Mouse (Mus musculus) heart, postnatal 0 days (tissue): ENCODE measurements around the gene Prkag2. TPM values are rescaled to one million over a fixed set of nuclear protein-coding genes. Genes with fewer than 3 reads are reported as not detected.

ENCODE experiments used
- ATAC-seq: fragments of 200-750 bp; cut with Nextera tagmentation; 2 replicates; pipeline ENCODE4 v1.8.0; 2017; ENCODE audit warnings: low read depth, moderate number of reproducible peaks, moderate library complexity; ENCODE audit not compliant: insufficient read depth
- DNase-seq: peaks from one replicate; pipeline ENCODE4 v3.0.0-alpha.2; 2016; ENCODE audit warnings: low spot score
- H3K27ac ChIP-seq: fragments of 300-500 bp; sonication (generic); 2 replicates; pipeline ENCODE4 v1.5.1; 2014; ENCODE audit warnings: low read depth, mild to moderate bottlenecking
- H3K27me3 ChIP-seq: fragments of 300-500 bp; sonication (generic); 2 replicates; pipeline ENCODE4 v1.6.1; 2014; ENCODE audit warnings: low read length, mixed read lengths; ENCODE audit not compliant: control insufficient read depth, insufficient read depth
- H3K36me3 ChIP-seq: fragments of 300-500 bp; sonication (generic); replicated peaks from 2 replicates; pipeline ENCODE4 v1.6.1; 2014; ENCODE audit warnings: low read length, mixed read lengths; ENCODE audit not compliant: control insufficient read depth, insufficient read depth
- H3K4me1 ChIP-seq: fragments of 300-500 bp; sonication (generic); 2 replicates; pipeline ENCODE4 v1.6.1; 2014; ENCODE audit warnings: antibody characterized with exemption; ENCODE audit not compliant: control insufficient read depth, insufficient read depth
- H3K4me2 ChIP-seq: fragments of 300-500 bp; sonication (generic); 2 replicates; pipeline ENCODE4 v1.6.1; 2014; ENCODE audit warnings: low read depth, mild to moderate bottlenecking, low read length, moderate library complexity
- H3K4me3 ChIP-seq: fragments of 300-500 bp; sonication (generic); 2 replicates; pipeline ENCODE4 v1.5.1; 2014; ENCODE audit warnings: low read depth, low read length
- H3K9ac ChIP-seq: fragments of 300-500 bp; sonication (generic); replicated peaks from 2 replicates; pipeline ENCODE4 v1.6.1; 2014; ENCODE audit warnings: low read depth, low read length, mixed read lengths
- H3K9me3 ChIP-seq: fragments of 300-500 bp; sonication (generic); replicated peaks from 2 replicates; pipeline ENCODE4 v1.6.1; 2016; ENCODE audit warnings: low read length; ENCODE audit not compliant: control insufficient read depth
- CTCF ChIP-seq: IDR thresholded peaks from 2 replicates; pipeline ENCODE4 v1.5.1; 2016; ENCODE audit warnings: antibody characterized with exemption, control low read depth, low read depth
- EP300 ChIP-seq: IDR thresholded peaks from 2 replicates; pipeline ENCODE4 v1.6.1; 2016; ENCODE audit warnings: antibody characterized with exemption, low read depth
- WGBS: fragments of 180-500 bp; shearing (Covaris S2); extraction: QIAGEN DNeasy Blood & Tissue Kit; methylation state at CpG from one replicate; pipeline ENCODE4 v1.1.7; 2014; 5-methylcytosine and 5-hydroxymethylcytosine counted together
- polyA plus RNA-seq: library from polyadenylated mRNA; unstranded; fragments of >200 nt; fragmentation: Nextera tagmentation; extraction: Ambion mirVana; gene quantifications from 2 replicates; pipeline ENCODE4 v1.2.1, GENCODE M21; 2015
- total RNA-seq: library from RNA; depleted of rRNA; stranded (reverse); fragments of >200 nt; gene quantifications from 2 replicates; pipeline ENCODE4 v1.2.3, GENCODE M21; 2014; ENCODE audit warnings: low replicate concordance

The Prkag2 gene
- total and polyA plus RNA-seq, 2 experiments from 2014 or later: 62.9 to 121 TPM

- Histone ChIP-seq H3K27ac (peak overlapping the region; percentile 71), H3K4me1 (peaks cover 52% of the 10 kb centered on the region)
- WGBS: 74% methylated on average over 9 of the region's 9 CpGs
Observed at GRCm38 (mm10) chr5:24973672-24974225, 126.7 kb downstream of the Prkag2 start.

GRCm38 (mm10) chr5:24973228-24973627 is 127.2 kb downstream of the Prkag2 start:
- TF ChIP-seq CTCF (peak; percentile 20), EP300 (peak; percentile 77; the same call in 1 of the 2 replicates)
- H3K36me3 ChIP-seq: no peaks in the 10 kb centered on the region
- 16% methylated on average over 13 of the region's 13 CpGs for WGBS
- H3K4me3 ChIP-seq: no peak overlapping the region
- H3K4me2 ChIP-seq: 0 out of 2 replicates have a peak overlapping the region, but pooled peaks have one; percentile 13
- H3K9ac ChIP-seq: no peak overlapping the region
- no peaks in the 10 kb centered on the region for H3K27me3 ChIP-seq
- peak; percentile 76 for DNase-seq
- peaks cover 52% of the 10 kb centered on the region for H3K4me1 ChIP-seq
- no peaks in the 10 kb centered on the region for H3K9me3 ChIP-seq
- peak; percentile 79 for ATAC-seq
- peak overlapping the region; percentile 71 for H3K27ac ChIP-seq

More at GRCm38 (mm10) chr5:24973672-24974225, 126.7 kb downstream of the Prkag2 start:
- DNase-seq (no peak), ATAC-seq (no peak)
- H3K27me3 ChIP-seq: no peaks in the 10 kb centered on the region
- H3K4me2 ChIP-seq: 0 out of 2 replicates have a peak overlapping the region, but pooled peaks have one; percentile 13
- H3K36me3 ChIP-seq: no peaks in the 10 kb centered on the region
- no peaks in the 10 kb centered on the region for H3K9me3 ChIP-seq
- H3K4me3 ChIP-seq: no peak overlapping the region
- H3K9ac ChIP-seq: no peak overlapping the region
- no peak for TF ChIP-seq CTCF
- no peak for TF ChIP-seq EP300

GRCm38 (mm10) chr5:24970552-24971275 is 129.7 kb downstream of the Prkag2 start:
- DNase-seq (no peak), ATAC-seq (no peak)
- no peaks in the 10 kb centered on the region for H3K9me3 ChIP-seq
- H3K4me1 ChIP-seq: peaks cover 37% of the 10 kb centered on the region
- no peak overlapping the region for H3K4me2 ChIP-seq
- H3K4me3 ChIP-seq: no peak overlapping the region
- H3K27me3 ChIP-seq: no peaks in the 10 kb centered on the region
- TF ChIP-seq CTCF (no peak), EP300 (no peak)
- no peaks in the 10 kb centered on the region for H3K36me3 ChIP-seq
- 87% methylated on average over 8 of the region's 8 CpGs for WGBS
- H3K27ac ChIP-seq: no peak overlapping the region
- no peak overlapping the region for H3K9ac ChIP-seq

GRCm38 (mm10) chr5:24969241-24969880 is 131.1 kb downstream of the Prkag2 start:
- H3K36me3 ChIP-seq: no peaks in the 10 kb centered on the region
- H3K4me2 ChIP-seq: no peak overlapping the region
- 0 out of 2 replicates have a peak overlapping the region, but pooled peaks have one; percentile 3 for H3K27ac ChIP-seq
- WGBS: 43% methylated on average over 11 of the region's 11 CpGs
- no peak for DNase-seq
- H3K4me3 ChIP-seq: no peak overlapping the region
- ATAC-seq: no peak
- peaks cover 38% of the 10 kb centered on the region for H3K4me1 ChIP-seq
- H3K27me3 ChIP-seq: no peaks in the 10 kb centered on the region
- no peak overlapping the region for H3K9ac ChIP-seq
- no peaks in the 10 kb centered on the region for H3K9me3 ChIP-seq
- TF ChIP-seq CTCF (peak; percentile 10; the same call in 1 of the 2 replicates), EP300 (no peak)

- Histone ChIP-seq H3K4me2 (no peak overlapping the region), H3K27me3 (no peaks in the 10 kb centered on the region), H3K4me3 (no peak overlapping the region), H3K27ac (no peak overlapping the region), H3K9me3 (no peaks in the 10 kb centered on the region), H3K4me1 (peaks cover 37% of the 10 kb centered on the region), H3K36me3 (no peaks in the 10 kb centered on the region), H3K9ac (0 out of 2 replicates have a peak overlapping the region, but pooled peaks have one; percentile 16)
- TF ChIP-seq CTCF (no peak), EP300 (no peak)
- 6% methylated on average over 8 of the region's 8 CpGs for WGBS
- DNase-seq: no peak
- no peak for ATAC-seq
Observed at GRCm38 (mm10) chr5:24968792-24969191, 131.7 kb downstream of the Prkag2 start.
